Mouse (Mus musculus) urinary bladder, postnatal 36 days (tissue): ENCODE results near the gene Traf3ip3.
A peak's percentile ranks its signal among the peaks of the same experiment; 100 is the strongest.

Experiments
- DNase-seq, 2 experiments: peaks; one replicate each; pipeline ENCODE4 v3.0.0; 2022; ENCODE audit warnings: low spot score in 2 of 2, mixed read lengths in 1 of 2

Traf3ip3 gene

DNA sequence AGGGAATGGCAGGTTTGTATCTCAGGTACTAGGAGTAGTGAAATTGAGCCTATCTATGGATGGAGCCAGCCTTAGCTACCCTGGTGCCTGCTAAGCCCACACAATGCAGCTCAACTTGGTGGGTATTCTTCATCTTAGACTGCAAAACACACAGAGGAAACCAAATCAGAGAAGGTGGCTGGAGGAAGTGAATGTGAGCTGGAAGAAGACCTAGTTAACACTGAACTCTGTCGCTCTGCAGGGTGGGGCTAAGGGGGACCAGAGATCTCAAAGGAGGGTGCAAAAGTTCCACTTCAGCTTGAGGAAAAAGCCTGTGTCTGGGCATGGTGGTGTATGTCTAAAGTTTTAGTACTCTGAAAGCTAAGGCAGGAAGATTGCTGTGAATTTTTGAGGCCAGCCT is 41.9 kb downstream of the Traf3ip3 start:
- no peak for DNase-seq

DNA sequence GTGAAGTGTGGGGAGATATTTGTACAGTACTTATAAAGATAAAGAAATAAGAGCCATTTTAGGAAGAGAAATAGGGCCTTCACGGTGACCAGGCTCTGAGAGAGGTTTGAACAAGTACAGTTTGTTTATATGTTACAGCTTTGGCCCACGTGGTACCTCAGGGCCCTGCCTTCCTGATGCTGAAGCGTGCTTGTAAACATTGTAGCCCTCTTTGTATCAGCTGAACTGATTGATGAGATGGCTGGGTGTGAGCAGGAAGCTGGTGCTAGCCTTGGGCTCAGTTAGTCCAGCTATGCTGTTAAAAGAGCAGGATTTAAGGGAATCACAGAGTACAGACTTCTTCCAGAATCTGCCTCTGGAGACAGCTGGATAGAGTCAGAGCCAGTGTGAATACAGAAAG is 42.3 kb downstream of the Traf3ip3 start:
- DNase-seq, result no peak

DNA sequence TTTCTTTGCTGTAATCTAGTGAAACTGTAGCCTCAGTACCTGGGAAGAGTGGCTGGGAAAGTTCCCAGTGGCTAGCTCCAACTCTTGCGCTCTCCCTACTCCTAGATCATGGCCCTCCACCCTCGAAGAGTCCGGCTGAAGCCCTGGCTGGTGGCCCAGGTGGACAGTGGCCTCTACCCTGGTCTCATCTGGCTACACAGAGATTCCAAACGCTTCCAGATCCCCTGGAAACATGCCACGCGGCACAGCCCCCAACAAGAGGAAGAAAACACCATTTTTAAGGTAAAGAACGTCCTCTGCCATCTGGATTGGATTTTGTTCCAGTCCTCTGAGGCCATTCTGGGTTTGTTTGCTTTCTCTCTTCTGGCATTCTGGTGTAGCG is 44.4 kb downstream of the Traf3ip3 start:
- DNase-seq, result no peak

DNA sequence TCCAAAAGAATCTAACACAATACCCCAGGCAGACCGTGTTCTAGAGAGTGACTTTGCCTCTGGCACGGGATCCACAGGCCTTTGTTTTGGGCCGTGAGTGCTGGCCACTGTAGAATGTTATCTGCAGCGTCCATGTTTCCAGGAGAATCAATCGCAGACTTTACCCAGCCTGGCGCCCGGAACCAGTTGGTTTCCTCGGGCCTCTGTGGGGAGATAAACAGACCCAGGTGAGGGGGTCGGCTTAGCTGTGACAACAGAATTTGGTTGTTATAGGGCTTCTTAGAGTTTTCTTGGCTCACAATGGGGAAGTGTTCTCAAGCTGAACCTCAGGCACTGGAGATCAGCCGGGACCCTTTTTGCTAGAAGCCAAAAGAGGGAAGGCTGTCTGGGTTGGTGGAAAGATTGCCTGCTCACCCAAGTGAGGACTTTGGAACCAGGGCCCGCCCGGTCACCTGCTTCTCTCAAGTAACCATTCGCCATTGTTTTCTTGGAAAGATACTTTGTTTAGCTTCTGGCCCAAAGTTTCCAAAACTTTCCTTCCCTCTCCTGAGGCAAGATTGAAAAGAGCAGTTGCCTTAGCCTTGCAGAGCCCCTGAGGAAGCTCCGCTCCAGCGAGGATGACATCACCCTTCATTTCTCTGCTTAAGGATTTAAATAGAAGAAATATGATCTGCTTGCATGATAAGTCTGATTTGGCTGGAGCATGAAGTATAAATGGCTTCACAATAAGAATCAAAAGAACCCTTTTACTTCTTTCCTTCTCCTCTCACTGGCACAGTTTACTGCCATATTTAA is 45.0 kb downstream of the Traf3ip3 start:
- no peak for DNase-seq

DNA sequence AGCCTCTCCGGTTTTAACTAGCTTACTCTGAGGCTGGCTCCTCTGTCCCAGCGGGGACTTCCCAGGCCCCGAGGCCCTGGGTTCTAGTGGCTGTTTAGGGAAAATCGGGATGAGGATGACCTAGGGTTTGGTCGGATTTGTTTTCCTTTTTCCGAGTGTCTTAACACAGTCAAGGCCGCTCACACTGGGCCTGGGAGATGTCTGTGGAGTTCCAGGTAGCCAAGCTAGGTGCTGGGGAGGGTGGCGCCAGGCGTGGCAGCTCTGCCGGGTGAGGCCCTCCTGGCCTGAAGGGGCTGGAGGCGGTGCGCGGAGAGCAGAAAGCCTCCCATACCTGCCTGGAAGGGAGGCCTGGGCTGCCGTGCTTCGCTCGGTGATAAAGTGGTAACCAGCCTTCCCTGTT is 47.9 kb downstream of the Traf3ip3 start:
- DNase-seq, result no peak

DNA sequence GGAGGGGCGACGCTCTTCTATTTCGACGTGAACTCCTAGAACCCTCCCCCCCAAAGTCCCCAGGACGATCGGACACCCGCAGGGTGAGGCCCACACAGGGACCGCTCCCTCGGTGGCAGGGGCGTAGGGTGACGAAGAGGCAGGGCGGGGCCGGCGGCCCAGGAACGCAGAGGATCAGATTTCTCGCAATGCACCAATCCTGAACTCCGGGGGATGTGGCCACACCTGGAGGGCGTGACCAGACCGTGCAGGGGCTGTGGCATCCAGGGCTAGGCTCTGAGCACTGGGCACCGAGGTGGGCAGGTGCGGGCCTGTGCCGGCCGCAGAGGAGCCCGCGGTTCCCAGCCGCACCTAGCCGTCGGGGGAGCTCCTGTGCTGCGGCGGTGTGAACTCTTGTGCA is 48.6 kb downstream of the Traf3ip3 start, which contains the start of gene Irf6:
Gene Irf6, plus strand, starts transcription at position 240 of the 400 bp plus-strand sequence.
- DNase-seq, result peak; percentile 75 to 86

DNA sequence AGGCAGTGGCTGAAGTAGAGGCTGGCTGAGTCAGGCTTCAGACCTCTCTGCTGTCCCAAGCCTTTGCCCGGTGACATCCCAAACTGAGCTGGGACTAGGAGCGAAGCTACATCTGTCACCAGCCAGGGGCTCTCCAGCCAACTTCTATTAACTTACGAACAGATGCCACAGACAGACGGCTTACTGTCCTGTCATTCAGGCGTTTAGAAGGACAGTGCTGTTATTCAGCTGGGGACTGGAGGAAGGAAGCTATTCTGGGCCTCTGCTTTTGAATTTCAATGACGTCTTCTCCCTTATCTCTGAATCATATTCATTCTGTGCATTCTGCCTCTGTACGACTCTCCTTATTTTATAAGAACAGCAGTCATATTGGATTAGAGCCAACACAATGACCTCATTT is 50.4 kb downstream of the Traf3ip3 start:
- no peak for DNase-seq

DNA sequence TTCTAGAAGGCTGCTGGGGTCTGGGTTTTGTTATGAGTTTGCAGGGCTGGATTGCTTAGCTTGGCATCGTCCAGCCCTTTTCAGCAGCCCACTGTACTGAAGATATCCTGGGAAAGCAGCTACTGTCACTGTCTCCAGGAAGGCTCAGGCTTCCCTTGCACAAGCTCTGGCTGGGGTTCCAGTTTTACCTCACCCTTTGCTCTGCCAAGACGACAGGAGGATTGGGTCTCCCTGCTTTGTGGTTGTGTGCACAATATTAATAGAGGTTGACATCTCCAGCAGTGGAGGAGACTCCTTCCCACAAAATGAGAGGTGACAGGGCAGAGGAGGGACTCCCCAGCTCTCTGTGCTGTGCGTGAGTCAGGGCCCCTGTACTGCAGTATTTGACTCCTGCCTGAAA is 52.3 kb downstream of the Traf3ip3 start:
- DNase-seq, result no peak

DNA sequence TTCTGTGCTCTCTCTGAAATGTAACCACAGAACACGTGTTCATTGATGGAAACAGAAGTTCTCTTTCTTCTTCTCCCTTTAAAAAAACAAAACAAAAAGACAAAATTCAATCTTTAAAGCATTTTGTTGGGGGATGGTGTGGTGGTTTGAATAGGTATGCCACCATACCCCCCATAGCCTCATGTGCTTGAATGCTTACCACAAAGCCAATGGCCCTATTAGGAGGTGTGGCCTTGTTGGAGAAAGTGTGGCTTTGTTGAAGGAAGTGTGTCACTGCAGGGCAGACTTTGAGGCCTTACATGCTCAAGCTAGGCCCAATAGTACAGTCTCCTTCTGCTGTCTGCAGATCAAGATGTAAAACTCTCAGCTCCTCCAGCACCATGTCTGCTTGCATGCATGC is 55.1 kb downstream of the Traf3ip3 start:
- no peak for DNase-seq

DNA sequence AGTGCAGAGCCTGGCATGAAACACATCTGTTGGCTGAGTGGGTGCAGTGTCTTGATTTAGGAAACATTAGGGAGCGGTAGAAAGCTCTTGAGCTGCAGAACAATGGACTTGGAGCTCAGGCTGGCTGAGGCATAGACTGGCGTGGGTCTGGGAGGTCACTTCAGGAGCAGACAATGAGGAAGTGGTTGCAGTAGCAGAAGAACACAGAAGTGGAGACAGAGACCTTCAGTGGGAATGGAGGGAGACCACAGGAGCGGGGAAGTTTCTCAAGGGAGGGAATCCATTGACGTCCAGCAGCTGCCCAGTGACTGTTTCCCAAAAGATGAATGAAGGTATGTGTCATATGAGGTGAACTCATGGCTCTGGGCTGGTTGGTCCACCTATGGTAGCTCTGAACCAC is 56.4 kb downstream of the Traf3ip3 start:
- no peak for DNase-seq

DNA sequence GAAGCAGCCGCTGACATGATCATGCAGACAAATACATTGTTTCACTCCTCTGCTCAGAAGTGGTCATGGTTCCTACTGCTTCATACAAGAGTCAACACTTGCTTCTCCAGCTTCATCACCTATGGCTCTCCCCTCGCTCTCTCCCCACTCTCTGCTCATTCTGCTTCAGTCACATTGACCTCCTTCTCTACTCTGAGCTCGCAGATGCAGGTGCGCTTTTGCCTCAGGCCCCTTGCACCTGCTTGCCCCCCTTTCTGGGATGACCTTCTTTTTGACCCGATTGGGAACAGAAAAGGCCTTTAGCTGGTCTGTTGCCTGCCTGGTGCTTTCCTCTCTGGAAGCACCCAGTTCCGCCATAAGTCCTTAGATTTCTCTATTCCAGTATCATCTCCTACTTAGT is 57.0 kb downstream of the Traf3ip3 start:
- no peak for DNase-seq

DNA sequence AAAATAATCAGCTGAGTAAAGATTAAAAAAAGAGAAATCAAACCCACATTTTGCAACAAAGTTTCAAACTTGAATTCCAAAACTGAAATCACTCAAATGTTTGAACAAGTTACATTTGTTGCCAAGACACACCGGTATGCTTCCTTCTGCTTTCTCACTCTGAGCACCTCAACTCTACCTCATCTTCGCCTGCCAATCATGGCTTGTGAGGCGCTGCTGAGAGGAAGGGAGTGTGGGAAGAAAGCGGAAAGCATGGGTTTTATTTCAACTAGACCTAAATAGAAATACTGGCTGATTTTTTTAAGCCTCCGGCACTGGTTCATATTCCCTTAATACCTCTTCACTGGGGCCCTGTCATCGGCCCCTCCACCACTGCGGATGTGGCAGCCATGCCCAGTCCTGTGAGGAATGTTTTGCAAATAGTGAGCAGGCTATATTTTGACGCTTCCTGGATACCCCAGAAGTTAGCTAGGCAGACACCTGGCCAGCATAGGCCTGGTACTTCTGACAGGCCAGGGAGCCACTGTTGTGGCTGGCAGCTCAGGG is 58.9 kb downstream of the Traf3ip3 start:
- DNase-seq, result no peak

DNA sequence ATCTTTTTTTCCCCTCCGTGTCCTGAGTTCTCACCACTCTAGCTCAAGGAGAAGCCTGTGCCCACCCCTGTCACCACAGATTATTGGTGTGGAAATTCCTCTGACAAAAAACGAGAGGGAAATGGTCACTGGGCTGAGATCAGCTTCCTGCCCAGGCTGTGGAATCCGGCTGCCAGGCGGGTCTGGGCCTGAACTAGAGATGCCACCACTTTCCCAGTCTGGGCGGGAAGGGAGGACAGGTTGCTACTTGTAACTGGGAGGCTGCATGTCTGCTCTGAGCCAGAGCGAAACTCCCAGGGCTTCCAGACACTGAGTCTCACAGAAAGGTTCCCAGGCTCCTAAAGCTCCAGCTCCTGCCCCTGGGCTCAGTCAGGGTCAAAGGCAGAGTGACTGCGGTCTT is 60.4 kb downstream of the Traf3ip3 start:
- DNase-seq, result peak; percentile 64 to 79

DNA sequence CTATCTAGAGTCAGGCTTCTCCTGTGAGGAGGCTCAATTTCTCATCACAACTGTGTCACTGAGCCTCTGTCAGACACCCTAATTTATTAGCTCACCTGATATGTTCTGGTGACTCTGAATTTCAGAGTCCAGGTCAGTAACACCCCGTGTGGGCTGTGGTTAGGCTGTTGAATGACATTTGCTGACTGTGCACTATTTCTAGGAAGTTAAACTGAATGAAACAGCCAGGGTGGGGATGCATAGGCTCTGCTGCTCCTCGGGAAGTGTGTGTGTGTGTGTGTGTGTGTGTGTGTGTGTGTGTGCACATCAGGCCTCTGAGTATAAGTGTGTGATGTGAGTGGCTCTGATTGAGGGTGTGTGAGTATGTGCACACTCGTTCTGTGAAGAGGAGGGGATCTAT is 62.8 kb downstream of the Traf3ip3 start:
- no peak for DNase-seq

DNA sequence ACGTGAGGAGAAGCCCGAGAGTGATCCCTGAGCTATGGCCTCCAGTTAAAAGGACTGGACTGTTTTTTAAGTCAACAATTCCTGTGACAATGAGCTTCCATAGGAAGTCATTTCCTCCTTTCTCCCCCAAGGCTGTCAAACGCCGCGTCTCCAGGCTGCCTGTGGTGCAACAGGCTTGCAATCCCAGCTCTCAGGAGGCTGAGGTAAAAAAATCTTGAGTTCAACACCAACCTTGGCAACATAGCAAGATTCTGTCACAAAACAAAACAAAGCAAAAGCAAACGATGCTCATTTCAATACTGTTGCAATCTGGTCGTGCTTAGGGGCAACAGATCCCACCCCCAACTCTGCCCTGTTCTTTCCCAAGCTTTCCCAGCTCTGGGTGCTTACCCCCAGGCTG is 63.4 kb downstream of the Traf3ip3 start:
- no peak for DNase-seq

DNA sequence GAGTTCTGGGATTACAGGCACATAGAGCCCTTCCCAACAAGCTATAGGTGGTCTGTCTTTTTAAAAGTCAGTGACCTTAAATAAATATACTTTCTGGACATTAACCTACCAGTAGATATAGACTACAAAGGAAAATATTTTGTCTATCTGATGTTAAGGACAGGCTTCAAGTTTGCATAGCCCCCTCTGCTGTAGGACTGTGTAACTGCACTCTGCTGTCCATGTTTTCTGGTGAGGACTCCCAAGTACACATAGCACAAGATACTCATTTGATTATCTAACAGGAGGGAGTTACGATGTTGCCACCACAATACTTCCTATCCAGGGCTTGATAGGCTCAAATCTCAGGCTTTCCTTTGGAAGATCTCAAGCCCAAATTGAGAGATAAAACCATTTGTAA is 67.8 kb downstream of the Traf3ip3 start:
- DNase-seq, result no peak

DNA sequence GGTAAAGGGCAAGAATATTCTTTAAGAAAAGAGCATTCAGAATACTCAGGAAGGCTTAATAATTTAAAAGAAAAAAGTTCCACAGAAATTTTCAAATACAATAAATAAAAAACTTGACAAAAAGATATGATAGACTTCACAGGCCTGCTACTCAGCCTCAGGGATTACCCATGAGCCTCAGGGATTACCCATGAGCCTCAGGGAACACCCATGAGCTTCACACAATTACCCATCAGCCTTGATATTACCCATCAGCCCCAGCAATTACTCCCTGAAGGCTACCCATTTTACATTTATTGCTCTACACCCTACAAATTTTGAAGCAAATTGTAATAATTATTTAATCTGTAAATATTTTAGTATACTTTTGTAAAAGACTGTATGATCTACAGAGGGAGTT is 69.1 kb downstream of the Traf3ip3 start:
- DNase-seq, result no peak

DNA sequence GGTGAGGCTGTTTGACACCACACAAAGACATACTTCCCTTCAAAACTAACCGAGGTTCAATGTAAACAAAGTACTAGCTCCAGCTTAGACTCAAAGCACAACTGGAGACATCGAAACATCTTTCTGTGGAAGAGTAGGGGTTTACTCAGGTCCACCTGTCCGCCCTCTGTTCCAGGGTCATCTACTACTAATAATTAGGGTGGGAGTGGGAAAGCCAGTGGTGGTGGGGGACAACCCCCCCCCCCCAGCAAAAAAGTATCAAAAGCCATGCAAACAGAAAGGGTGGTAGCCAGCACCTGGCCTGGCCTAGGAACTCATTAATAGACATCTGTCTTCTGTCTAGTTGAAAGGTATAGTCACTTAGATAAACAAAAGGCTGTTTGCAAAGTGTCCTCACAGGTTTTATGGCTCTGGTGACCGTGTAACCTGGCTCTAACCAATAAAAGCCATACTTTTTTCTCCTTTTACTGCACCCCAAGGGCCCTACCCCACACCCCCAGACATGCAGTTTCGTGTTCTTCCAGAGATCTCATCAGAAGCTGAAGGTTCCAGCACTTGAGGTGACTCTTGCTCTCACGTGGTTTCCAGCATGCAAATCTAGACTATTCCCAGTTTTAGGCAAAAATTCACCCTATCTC is 70.1 kb downstream of the Traf3ip3 start:
- DNase-seq, result no peak

DNA sequence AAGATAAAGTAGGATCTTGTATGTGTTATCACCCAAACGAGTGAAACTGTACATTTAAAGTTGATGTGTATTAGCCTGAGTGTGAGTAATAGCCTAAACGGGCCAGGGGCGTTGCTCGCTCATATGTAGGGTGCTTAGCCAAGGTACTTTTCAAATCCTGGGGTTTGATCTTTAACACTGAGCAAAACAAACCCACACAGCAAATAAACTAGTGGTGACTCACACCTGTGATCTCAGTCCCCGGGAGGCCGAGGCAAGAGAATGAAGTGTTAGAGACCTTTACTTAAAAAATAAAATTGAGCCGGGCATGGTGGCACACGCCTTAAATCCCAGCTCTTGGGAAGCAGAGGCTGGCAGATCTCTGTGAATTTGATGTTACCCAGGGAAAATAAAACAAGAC is 70.7 kb downstream of the Traf3ip3 start:
- no peak for DNase-seq

DNA sequence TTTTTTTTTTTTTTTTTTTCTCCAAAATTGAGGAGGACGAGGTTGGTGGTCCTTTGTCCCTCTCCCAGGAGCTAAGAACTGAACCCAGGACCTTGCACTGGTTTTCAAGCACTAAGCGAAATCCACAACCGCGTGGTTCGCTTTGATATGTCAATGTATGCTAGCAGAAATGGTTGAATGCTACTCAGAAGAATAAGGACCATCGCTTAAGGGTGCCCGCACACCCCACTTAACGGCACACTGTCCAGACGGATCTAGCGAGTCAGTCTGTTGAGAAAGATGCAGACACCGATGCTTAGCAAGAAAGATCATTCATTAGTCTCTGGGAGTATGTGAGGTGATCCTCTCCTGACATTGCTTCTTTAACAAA is 71.1 kb downstream of the Traf3ip3 start:
- no peak for DNase-seq

DNA sequence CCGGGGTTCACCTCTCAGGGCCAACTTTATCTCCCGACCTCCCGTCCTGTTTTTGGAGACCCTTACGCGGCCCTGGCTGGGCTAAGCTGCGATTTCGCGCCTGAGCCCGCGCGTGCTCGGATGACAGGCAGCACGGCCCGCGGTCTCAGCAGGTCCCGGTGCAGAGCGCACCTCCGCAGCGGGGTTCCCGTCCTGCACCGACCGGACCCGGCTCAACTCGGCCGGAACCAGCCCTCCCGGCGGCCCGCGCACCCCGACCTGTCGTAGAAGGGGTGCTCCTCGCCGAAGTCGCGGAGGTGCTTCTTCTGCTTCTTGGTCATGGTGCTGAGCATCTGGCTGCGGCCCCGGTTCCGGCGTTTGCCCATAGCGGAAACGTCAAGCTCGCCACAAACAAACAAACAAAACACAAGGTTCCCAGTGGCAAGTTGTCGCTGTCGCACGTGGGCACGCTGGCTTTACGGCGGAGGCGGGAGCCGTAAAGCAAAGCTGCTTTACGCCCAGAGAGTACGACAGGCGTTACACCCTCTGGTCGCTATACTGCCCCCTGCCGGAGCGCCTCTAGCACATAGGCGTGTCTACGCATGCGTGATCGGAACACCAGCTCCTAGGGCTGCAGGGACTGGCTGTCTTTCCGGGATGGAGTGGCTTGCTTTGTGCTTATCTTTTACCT is 71.6 kb downstream of the Traf3ip3 start, which contains the start of gene Diexf:
Gene Diexf, minus strand, starts transcription at position 487 of the 670 bp plus-strand sequence.
- DNase-seq, result peak; percentile 95

DNA sequence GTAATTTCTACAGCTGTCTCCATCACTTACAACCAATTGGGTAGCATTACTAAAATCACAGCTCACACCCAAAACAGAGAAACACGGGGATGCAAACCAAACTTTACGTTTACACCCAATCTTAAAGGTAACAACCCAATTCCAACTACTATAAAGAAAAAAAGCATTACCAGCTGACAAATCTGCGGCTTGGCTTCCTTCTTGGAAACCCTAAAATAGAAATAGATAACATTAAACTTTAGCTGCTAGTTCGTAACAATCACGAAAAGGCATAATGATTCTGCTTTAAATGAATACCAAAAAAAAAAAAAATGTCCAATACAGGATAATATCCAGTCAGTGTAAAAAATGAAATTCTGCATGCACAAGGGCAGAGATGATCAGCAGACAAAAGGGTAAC is 72.2 kb downstream of the Traf3ip3 start:
- no peak for DNase-seq

DNA sequence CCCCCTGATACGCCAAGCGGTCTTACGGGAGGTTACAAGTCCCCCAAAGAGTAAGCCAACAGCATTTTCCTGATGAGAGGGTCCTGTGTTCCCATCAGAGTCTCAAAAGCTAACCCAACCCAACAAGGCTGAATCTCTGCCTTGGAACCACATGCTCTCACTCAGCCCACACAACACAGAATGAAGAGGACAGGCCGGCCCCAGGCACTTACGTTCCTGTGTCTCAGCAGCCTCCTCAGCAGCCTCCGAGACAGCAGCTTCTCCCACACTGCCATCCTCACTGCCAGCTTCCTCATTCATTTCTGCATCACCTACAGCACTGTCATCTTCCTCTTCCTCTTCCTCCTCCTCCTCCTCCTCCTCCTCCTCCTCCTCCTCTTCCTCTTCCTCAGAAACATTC is 73.4 kb downstream of the Traf3ip3 start:
- no peak for DNase-seq
